In genomic region chr11:51534314-51534713, GRCm38 (mm10) we compare ENCODE assay signal across 9 mouse cellular contexts. TPM values are rescaled to one million over a fixed set of nuclear protein-coding genes. Genes with fewer than 3 reads are reported as not detected.
A peak's percentile ranks its signal among the peaks of the same experiment; 100 is the strongest.
DNase-seq lines count a peak whose midpoint lies in the region; ATAC-seq lines count a peak whose summit lies in the region.
"Had no signal": no experiment of that assay in that cellular context is flagged by ENCODE, and none has a peak within 500 bp of the region (broad histone marks: within the 10 kb centered on the region; RNA-seq: fewer than 3 reads in every experiment).

No protein-coding gene starts in this region.

- 41% methylated on average over 2 of the region's 2 CpGs for WGBS in kidney, embryonic 15.5 days
- 21% methylated on average over 2 of the region's 2 CpGs for WGBS in embryonic facial prominence, embryonic 14.5 days

- H3K9ac ChIP-seq in kidney, embryonic 15.5 days, result no peak overlapping the region
- no peak overlapping the region for H3K9ac ChIP-seq in embryonic facial prominence, embryonic 14.5 days (ENCODE audit: low read depth, low read length)
- H3K9ac ChIP-seq: midbrain, embryonic 12.5 days had no signal

- peak; percentile 37 for DNase-seq in kidney, adult 18-20 months
- peak; percentile 84 for DNase-seq in ES-CJ7 (ENCODE audit: low read depth, low spot score)
- peak; percentile 56 for DNase-seq in adrenal gland, adult 2 months
- peak; percentile 57 for DNase-seq in embryonic facial prominence, embryonic 14.5 days (ENCODE audit: low spot score)
- DNase-seq in left cerebral cortex, adult 11 months (ENCODE audit: low spot score), result peak; percentile 42
- peak; percentile 14 to 33 for DNase-seq in right cerebral cortex, postnatal 36 days (ENCODE audit: low spot score in 2 of 2)

- H3K9me3 ChIP-seq in kidney, embryonic 15.5 days (replicated peaks), result no peaks in the 10 kb centered on the region
- H3K9me3 ChIP-seq in embryonic facial prominence, embryonic 14.5 days (ENCODE audit: control insufficient read depth, low read length), result no peaks in the 10 kb centered on the region
- H3K9me3 ChIP-seq: midbrain, embryonic 12.5 days had no signal

- no peak for ATAC-seq in kidney, embryonic 15.5 days (replicated peaks; ENCODE audit: low FRiP score)
- ATAC-seq in embryonic facial prominence, embryonic 14.5 days (ENCODE audit: low read depth), result no peak
- no peak for ATAC-seq in monocyte, adult 5-6 weeks (replicated peaks; ENCODE audit: insufficient number of reproducible peaks, low FRiP score, low TSS enrichment, poor library complexity, severe bottlenecking)

- H3K4me3 ChIP-seq in kidney, embryonic 15.5 days (replicated peaks), result no peak overlapping the region
- H3K4me3 ChIP-seq in embryonic facial prominence, embryonic 14.5 days (ENCODE audit: low read depth, low read length), result no peak overlapping the region
- H3K4me3 ChIP-seq: midbrain, embryonic 12.5 days had no signal

- no peak overlapping the region for H3K27ac ChIP-seq in kidney, embryonic 15.5 days
- no peak overlapping the region for H3K27ac ChIP-seq in embryonic facial prominence, embryonic 14.5 days (replicated peaks; ENCODE audit: low read depth, low read length)
- H3K27ac ChIP-seq: midbrain, embryonic 12.5 days had no signal

- H3K4me2 ChIP-seq in kidney, embryonic 15.5 days, result no peak overlapping the region
- H3K4me2 ChIP-seq in embryonic facial prominence, embryonic 14.5 days (ENCODE audit: low read depth, low read length), result no peak overlapping the region
- H3K4me2 ChIP-seq: midbrain, embryonic 12.5 days had no signal

- no peaks in the 10 kb centered on the region for H3K36me3 ChIP-seq in kidney, embryonic 15.5 days
- H3K36me3 ChIP-seq in embryonic facial prominence, embryonic 14.5 days (ENCODE audit: control insufficient read depth, insufficient read depth, low read length), result no peaks in the 10 kb centered on the region
- H3K36me3 ChIP-seq: midbrain, embryonic 12.5 days had no signal

- peaks cover 10% of the 10 kb centered on the region; the same call in 1 of the 2 replicates for H3K4me1 ChIP-seq in kidney, embryonic 15.5 days
- H3K4me1 ChIP-seq in embryonic facial prominence, embryonic 14.5 days (ENCODE audit: control insufficient read depth, insufficient read depth, low read length), result peaks cover 8% of the 10 kb centered on the region

- H3K27me3 ChIP-seq in kidney, embryonic 15.5 days, result no peaks in the 10 kb centered on the region
- no peaks in the 10 kb centered on the region for H3K27me3 ChIP-seq in embryonic facial prominence, embryonic 14.5 days (replicated peaks; ENCODE audit: control insufficient read depth, insufficient read depth, low read length)

RNA-seq across cellular contexts. Expression of gene Phykpl, which starts 50.2 kb away (rescaled TPM):
- 22.2 and 23.1 TPM in 2 replicates for polyA plus RNA-seq in kidney, embryonic 15.5 days (2015; fragmentation: Nextera tagmentation; extraction: Ambion mirVana)
- total RNA-seq in adrenal gland, adult 2 months (2021), result 10 to 100 TPM; 21.7 to 23.3 TPM
- 29.2 and 35.1 TPM in 2 replicates for polyA plus RNA-seq in adrenal gland, adult 2 months (2012; rRNA removed)
- 15.2 and 17.4 TPM in 2 replicates for polyA plus RNA-seq in embryonic facial prominence, embryonic 14.5 days (2014; fragmentation: Nextera tagmentation; extraction: Ambion mirVana)
- total RNA-seq in monocyte, adult 5-6 weeks (2017), result 13.8 to 20.0 TPM (median 15.8 TPM) in 3 replicates

Comparison
In these comparisons a context has a peak if more than half of its experiments do, and no peak if none do; other contexts are left out.
1. DNase-seq: peak in every context shown above with its lines; median percentile 84 in ES-CJ7; 57 in embryonic facial prominence, embryonic 14.5 days; 56 in adrenal gland, adult 2 months; 42 in left cerebral cortex, adult 11 months; 37 in kidney, adult 18-20 months; 24 in right cerebral cortex, postnatal 36 days.